Mouse (Mus musculus) CD8-positive naive resting alpha-beta T cell, adult 57 days (primary cell): ENCODE data around the gene Camk1. TPM values are rescaled to one million over a fixed set of nuclear protein-coding genes. Genes with fewer than 3 reads are reported as not detected.

Experiments used
- total RNA-seq: library from RNA; stranded (reverse); gene quantifications from one replicate; pipeline ENCODE4 v1.2.4, GENCODE M21; 2023

Camk1 gene
- total RNA-seq: 0.61 TPM

DNA sequence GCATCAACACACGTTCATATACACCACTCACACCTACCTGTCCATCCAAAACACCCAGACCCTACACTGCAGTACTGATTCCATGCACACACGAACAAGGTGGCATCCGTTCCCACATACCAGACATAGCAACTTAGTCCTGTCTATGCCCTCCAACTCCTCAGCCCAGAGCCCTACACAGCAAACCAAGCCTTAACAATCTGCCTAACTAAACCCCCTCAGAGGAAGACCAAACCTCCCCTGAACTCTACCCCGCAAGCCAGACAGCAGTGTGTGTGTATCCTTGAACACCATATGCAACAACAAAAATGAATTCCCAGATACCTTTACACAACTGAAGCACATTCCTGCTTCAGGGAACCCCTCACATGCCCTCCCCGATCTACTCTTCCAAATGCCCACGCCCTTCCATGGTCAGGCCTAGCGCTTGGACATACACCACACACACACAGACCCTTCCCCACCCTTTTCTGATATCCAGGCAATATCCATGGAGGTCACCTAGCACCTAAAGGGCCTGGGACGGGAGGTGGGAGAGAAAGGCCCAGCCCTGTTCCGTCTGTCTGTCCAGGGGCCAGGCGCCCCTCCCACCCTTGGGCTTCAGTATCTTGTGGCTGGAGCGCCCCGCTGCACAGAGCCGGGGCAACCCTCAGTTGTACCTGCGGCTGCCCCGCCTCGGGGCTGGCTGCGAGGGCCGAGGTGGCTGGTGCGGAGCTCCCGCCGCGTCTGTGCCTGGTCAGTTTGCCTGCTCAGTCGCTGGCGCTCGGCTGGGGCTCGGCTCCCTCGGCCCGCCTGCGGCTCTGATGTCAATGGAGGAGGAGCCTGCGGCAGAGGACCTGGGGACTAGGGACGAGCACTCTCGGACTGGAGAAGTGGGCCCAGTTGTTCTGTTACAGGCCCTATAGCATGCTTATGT, at the start of gene Camk1:
Camk1 (minus strand) TSS at position 808 of the 916 bp plus-strand sequence.

GRCm38 (mm10) chr6:113388960-113389359, 45.2 kb upstream of the Camk1 start, which contains the start of gene Ttll3:
Ttll3 (plus strand) TSS chr6:113389260.

GRCm38 (mm10) chr6:113377496-113378385, 34.0 kb upstream of the Camk1 start, which contains the start of the genes Tada3 and Arpc4:
Tada3 (minus strand) TSS chr6:113377883.
Arpc4 (plus strand) TSS chr6:113378115.

DNA sequence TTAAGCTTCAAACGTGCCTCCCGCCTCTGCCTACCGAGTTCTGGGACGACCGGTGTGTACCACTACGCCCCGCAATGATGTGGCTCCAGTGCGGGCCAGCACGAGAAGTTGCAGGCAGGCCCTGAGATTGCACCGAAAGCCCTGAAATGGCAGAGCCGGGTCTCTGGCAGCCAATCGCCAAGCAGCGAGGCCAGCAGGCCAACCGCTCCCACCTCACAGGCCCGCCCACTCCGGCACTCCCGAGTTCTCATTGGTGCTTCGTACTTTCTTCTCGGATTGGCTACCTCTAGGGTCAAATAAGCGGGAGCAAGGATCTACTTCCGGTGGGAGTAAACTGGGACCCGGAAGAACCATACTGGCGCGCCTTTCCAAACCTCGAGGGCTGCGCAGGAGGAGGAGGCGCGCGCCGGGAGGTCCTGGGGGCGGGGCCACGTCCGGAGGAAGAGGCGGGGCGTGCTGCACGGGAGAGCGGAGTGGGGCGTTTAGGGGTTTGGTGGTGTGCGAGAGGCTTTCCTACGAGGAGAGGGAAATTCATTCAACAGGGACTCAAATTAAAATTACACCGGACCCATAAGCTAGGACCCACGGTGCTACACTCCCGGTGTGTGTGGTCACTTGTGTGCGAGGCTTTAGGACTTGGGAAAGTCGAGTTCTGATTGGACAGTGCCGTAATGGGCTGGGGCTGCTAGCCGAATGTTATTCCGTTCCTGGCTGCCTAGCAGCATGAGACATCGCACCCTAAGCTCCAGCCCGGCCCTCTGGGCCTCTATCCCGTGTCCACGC, 17.1 kb downstream of the Camk1 start, which contains the start of gene Ogg1:
Ogg1 (plus strand) TSS at position 440 of the 783 bp plus-strand sequence.

DNA sequence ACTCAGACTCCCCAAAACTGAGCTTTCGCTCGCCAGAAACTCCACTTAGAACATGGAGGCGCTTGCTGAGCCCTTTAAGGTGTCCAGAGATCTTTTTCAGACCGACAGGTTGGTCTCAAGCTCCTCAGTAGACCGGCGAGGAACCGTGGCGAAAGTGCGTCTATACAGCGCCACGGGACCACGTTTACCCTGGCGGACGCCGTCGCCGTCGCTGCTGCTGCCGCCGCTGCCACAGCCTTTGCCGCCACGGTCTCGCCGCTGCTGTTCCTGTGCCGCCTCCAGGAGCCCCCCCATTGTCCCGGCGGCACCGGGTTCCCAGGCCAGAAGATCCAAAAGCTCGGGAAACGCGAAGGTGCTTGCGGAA, 36.8 kb downstream of the Camk1 start, which contains the start of gene Brpf1:
Brpf1 (plus strand) TSS at position 152 of the 364 bp plus-strand sequence.

Other genes starting within 250 kb of the Camk1 start
- 1.2 TPM for gene Lhfpl4, start 148.6 kb downstream of the Camk1 start, total RNA-seq
- gene Mtmr14, start 106.1 kb downstream of the Camk1 start, total RNA-seq: 35.7 TPM
- 2.1 TPM for gene Cpne9, start 61.7 kb downstream of the Camk1 start, total RNA-seq
- 60.7 TPM for gene Brpf1, start 36.8 kb downstream of the Camk1 start, total RNA-seq
- gene Ogg1, start 17.0 kb downstream of the Camk1 start, total RNA-seq: 12.5 TPM
- gene Tada3, start 33.9 kb upstream of the Camk1 start, total RNA-seq: 24.6 TPM
- 244 TPM for gene Arpc4, start 34.1 kb upstream of the Camk1 start, total RNA-seq
- 44.0 TPM for gene Ttll3, start 45.3 kb upstream of the Camk1 start, total RNA-seq
- 12.3 TPM for gene Rpusd3, start 75.4 kb upstream of the Camk1 start, total RNA-seq
- gene Cidec, start 91.8 kb upstream of the Camk1 start, total RNA-seq: not detected
- 20.1 TPM for gene Jagn1, start 98.6 kb upstream of the Camk1 start, total RNA-seq
- not detected for gene Il17re, start 114.5 kb upstream of the Camk1 start, total RNA-seq
- not detected for gene Il17rc, start 127.4 kb upstream of the Camk1 start, total RNA-seq
- 9.8 TPM for gene Creld1, start 139.3 kb upstream of the Camk1 start, total RNA-seq
- 0.86 TPM for gene Prrt3, start 157.9 kb upstream of the Camk1 start, total RNA-seq
- 64.3 TPM for gene Emc3, start 187.7 kb upstream of the Camk1 start, total RNA-seq
- gene Fancd2, start 187.7 kb upstream of the Camk1 start, total RNA-seq: 0.83 TPM